Mouse (Mus musculus) heart, adult 2 months (tissue): ENCODE measurements around the gene Gm49405.

Experiments
- CTCF ChIP-seq: fragments of 200-600 bp; IDR thresholded peaks from 2 replicates; pipeline ENCODE4 v1.8.1; 2022; ENCODE audit warnings: antibody characterized with exemption, mild to moderate bottlenecking, moderate library complexity
- EP300 ChIP-seq: fragments of 200-500 bp; IDR thresholded peaks from 2 replicates; pipeline ENCODE4 v1.6.1; 2011; ENCODE audit warnings: low read depth, low read length, control low read depth; ENCODE audit not compliant: insufficient read depth

- TF ChIP-seq CTCF, result no peak
- TF ChIP-seq EP300, result no peak
These were observed 32.2 kb downstream of the Gm49405 start for GRCm38 (mm10) chr19:4032668-4033067.
